Mouse (Mus musculus): ENCODE measurements around the gene Dcaf11.
A peak's percentile ranks its signal among the peaks of the same experiment; 100 is the strongest.

The Dcaf11 gene

DNA sequence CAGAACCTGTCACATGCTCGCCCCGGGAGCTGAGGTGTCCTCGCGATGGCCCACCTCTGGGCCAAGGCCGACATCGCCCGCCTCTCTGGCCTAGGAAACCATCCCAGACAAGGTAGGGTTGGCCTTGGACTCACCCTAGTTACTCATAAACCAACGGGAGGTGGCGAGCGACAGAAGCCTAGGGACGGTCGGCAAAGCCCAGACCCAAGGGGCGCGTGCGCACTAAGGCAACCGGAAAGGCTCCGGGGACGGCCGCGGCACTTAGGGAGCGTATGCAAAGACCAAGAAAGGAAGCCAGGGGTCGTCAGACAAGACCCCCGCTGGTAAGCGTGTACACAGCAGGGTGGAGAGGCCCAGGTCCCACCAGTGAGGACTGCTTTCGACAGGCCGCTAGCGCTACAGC lies at the start of gene Dcaf11:
Gene Dcaf11, plus strand, starts transcription at position 208 of the 403 bp plus-strand sequence.
- peak; percentile 79 to 82 for DNase-seq (ENCODE audit: low spot score in 2 of 2)

GRCm38 (mm10) chr14:55510125-55510731 lies 49.6 kb upstream of the Dcaf11 start, which contains the start of gene Cpne6:
Gene Cpne6, plus strand, starts transcription at chr14:55510445.
- DNase-seq (ENCODE audit: low spot score in 2 of 2) = no peak

DNA sequence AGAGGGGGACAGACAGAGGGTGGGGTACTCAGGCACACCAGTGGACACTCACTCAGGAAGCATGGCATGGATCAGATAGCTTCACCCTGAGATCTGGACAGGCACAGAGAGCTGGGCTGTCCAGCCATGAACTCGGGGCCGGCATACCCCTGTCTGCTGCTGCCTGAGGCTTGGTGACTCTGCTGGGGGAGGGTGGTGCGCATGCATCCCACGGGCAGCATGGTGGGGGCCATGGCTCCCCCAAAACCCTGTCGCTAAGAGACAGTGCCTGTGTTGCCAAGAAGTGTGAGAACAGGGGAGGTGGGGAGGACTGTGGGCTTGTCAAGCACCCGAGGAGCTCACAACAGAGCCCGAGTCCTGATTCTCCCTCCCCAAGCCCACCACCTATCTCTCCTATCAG lies 48.8 kb upstream of the Dcaf11 start:
- no peak for DNase-seq (ENCODE audit: low spot score in 2 of 2)

- DNase-seq (ENCODE audit: low spot score in 2 of 2) = no peak
Observed at GRCm38 (mm10) chr14:55513927-55514326, 45.9 kb upstream of the Dcaf11 start.

GRCm38 (mm10) chr14:55515846-55516245 lies 44.0 kb upstream of the Dcaf11 start:
- DNase-seq (ENCODE audit: low spot score in 2 of 2) = no peak

- no peak for DNase-seq (ENCODE audit: low spot score in 2 of 2)
Observed at GRCm38 (mm10) chr14:55518897-55519296, 40.9 kb upstream of the Dcaf11 start.

DNA sequence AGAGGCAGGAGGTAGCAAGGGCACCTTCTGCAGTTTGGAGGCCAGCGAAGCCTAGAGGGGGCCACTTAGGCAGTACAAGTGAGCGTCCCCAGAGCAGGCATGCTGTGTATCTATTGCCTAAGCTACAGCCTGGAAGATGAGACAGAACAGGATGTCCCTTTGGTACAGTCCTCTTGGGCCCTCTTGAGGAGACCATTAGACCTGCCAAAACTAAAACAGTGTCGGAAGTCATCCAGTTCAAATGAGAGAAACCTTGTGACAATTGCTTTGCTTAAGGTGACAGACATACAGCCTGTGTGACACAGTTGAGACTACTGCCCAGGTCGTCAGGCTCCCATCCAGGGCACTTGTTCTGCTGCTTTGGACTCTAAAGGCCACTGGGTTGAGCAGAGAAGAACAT lies 40.2 kb upstream of the Dcaf11 start:
- no peak for DNase-seq (ENCODE audit: low spot score in 2 of 2)

GRCm38 (mm10) chr14:55520451-55521361 lies 39.1 kb upstream of the Dcaf11 start:
- DNase-seq (ENCODE audit: low spot score in 2 of 2) = no peak

- no peak for DNase-seq (ENCODE audit: low spot score in 2 of 2)
Observed at GRCm38 (mm10) chr14:55524062-55524461, 35.7 kb upstream of the Dcaf11 start.

DNA sequence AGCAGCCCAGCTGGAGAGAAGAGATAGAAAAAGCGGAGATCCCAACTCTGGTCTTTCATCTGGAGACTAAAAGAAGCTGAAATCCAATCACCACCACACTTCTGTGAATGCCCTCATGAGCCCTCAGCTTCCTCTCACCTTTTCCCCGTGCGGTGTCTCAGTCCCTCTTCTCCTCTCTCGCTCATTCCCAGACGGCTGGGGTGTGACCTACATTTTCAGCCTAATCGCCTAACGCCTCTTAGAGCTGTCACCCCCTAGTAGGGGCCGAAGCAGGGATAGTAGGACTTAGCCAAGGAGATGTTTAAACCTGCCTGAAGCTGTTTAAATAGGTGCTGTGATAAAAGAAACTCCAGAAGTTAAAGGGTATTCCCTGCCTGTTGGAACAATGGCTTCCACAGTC lies 35.0 kb upstream of the Dcaf11 start, which contains the start of gene Nrl:
Gene Nrl, minus strand, starts transcription at position 197 of the 400 bp plus-strand sequence.
- DNase-seq (ENCODE audit: low spot score in 2 of 2) = no peak

DNA sequence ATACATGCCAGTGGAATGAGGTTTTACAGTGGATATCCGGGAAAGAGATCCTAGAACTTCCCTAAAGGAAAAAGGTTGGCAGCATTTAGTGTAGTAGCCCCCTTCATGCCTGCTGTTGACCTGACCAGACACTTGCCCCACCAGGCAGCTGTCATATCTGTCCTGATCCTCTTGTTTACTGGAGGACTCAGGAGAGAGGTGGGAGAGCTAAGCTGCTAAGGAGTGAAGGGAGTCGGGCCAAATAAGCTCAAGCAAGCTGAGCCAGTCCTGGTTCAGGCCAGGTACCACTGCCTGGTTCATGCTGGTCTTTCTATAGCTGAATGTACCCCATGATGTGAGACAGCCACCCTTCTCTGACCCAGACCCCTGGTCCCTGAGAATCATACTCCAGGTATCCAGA lies 33.1 kb upstream of the Dcaf11 start:
- DNase-seq (ENCODE audit: low spot score in 2 of 2) = no peak

GRCm38 (mm10) chr14:55527940-55528339 lies 31.9 kb upstream of the Dcaf11 start:
- DNase-seq (ENCODE audit: low spot score in 2 of 2) = peak in 1 of 2 experiments; percentile 28

- DNase-seq (ENCODE audit: low spot score in 2 of 2) = peak in 1 of 2 experiments; percentile 48
Observed at GRCm38 (mm10) chr14:55536116-55536745, 23.6 kb upstream of the Dcaf11 start.

- peak; percentile 81 to 83 for DNase-seq (ENCODE audit: low spot score in 2 of 2)
Observed at GRCm38 (mm10) chr14:55540067-55540786, 19.6 kb upstream of the Dcaf11 start, which contains the start of gene Pck2. Gene Pck2, plus strand, starts transcription at chr14:55540266.

DNA sequence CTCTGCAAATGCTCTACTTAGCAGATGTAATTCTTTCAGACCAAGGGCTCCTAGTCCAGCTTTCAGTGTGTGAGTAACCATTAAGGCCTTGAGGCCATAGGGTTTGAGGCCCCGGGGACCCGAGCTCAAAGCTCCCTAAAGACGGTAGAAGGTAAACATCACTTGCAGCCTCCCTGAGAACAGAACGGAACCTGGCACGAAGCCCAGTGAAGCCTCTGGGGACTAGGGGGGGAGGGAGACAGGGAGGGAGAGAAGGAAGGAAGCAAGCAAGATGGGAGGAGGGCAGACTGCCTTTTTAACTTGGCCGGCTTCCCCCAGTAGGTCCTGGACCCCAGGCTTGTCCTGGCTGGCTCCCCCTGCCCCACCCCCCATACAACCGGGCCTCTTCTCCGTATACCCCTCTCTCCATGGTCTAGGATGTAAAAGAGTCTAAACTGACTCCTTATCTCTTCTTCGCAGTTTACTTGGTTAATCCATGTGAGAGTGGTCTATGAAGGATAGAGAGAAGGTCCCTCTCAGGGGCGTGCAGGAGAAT lies 19.0 kb upstream of the Dcaf11 start:
- peak; percentile 73 to 79 for DNase-seq (ENCODE audit: low spot score in 2 of 2)

DNA sequence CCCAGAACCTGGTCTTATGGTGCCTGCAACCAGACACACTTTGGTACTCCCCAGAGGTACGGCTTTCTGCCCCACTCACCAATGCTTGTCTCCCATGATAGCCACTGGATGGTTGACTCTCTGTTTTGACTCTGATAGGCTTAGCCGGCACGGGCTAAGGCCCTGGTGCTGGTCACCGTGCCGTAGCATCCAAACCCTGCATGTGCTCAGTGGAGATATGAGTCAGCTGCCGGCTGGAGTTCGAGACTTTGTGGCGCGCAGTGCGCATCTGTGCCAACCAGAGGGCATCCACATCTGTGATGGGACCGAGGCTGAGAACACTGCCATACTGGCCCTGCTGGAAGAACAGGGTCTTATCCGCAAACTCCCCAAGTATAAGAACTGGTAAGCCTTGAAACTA lies 17.5 kb upstream of the Dcaf11 start:
- peak; percentile 50 to 65 for DNase-seq (ENCODE audit: low spot score in 2 of 2)

- no peak for DNase-seq (ENCODE audit: low spot score in 2 of 2)
Observed at GRCm38 (mm10) chr14:55544334-55544733, 15.5 kb upstream of the Dcaf11 start.

DNA sequence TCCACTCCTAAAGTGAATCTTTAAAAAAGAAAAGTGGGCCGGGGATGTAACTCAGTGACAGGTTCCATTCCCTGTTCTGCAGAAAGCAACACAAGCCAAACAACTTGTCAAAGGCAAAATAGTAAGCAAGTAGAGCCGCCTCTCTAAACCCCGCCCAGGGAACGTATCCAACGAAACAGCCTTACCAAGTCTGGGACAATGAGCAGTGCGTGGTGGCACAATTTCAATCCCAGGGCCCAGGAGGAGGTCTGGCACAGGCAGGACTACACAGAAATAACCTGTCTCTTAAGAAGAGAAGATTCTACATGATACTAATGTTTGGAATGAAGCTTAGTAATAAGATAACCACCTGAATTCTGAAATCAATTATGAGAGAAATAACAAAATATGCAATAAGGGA lies 9.6 kb upstream of the Dcaf11 start:
- DNase-seq (ENCODE audit: low spot score in 2 of 2) = no peak

DNA sequence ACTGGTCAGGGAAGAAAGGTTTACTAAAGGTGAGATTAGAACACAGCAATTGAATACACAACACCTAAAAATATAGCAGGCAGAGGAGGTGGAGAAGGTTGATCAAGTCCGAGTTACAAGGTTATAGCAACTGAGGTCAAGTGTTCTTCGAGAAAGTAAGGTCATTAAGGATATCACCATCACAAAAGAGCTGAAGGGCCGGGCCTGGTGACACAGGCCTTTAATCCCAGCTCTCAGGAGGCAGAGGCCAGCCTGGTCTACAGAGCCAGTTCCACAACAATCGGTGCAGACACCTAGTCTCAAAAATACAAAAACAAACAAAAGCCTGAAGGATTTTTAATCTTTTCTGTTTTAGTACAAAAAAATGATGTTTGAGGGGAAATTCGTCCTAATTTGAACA lies 8.5 kb upstream of the Dcaf11 start:
- no peak for DNase-seq (ENCODE audit: low spot score in 2 of 2)

- DNase-seq (ENCODE audit: low spot score in 2 of 2) = no peak
Observed at GRCm38 (mm10) chr14:55551794-55552193, 8.0 kb upstream of the Dcaf11 start.

- DNase-seq (ENCODE audit: low spot score in 2 of 2) = no peak
Observed at GRCm38 (mm10) chr14:55554635-55555034, 5.2 kb upstream of the Dcaf11 start.
